Mouse (Mus musculus): ENCODE results near the gene Gm10644. TPM values are rescaled to one million over a fixed set of nuclear protein-coding genes. Genes with fewer than 3 reads are reported as not detected.

Gene Gm10644
- 0.40 and 1.7 TPM in 2 replicates for total RNA-seq (2014; rRNA removed)
- 0.43 and 0.56 TPM in 2 replicates for polyA plus RNA-seq (2015; fragmentation: Nextera tagmentation; extraction: Ambion mirVana)

GRCm38 (mm10) chr8:83955106-83955957 is at the start of gene Gm10644, which contains the start of gene Asf1b:
TSS of gene Gm10644 (minus strand) at chr8:83955205.
TSS of gene Asf1b (plus strand) at chr8:83955507.
- ATAC-seq (peak; percentile 99), DNase-seq (ENCODE audit: low spot score) (peak; percentile 100)
- peak; percentile 91 for TF ChIP-seq CTCF (IDR thresholded peaks at IDR 0.05; ENCODE audit: low read depth)
- under 1% methylated on average over 70 of the region's 75 CpGs for WGBS
- H3K4me1 ChIP-seq (ENCODE audit: insufficient read depth, low read length) = no peaks in the 10 kb centered on the region
- H3K4me2 ChIP-seq (ENCODE audit: low read depth, low read length) = peak within 1 kb of the TSS; percentile 96
- peak within 1 kb of the TSS; percentile 78 for H3K27ac ChIP-seq
- peak within 1 kb of the TSS; percentile 50 for H3K9ac ChIP-seq (replicated peaks; ENCODE audit: low read length)
- H3K4me3 ChIP-seq (ENCODE audit: low read length) = peak within 1 kb of the TSS; percentile 56
- no peaks in the 10 kb centered on the region for H3K27me3 ChIP-seq (ENCODE audit: insufficient read depth, low read length)
- no peaks in the 10 kb centered on the region for H3K36me3 ChIP-seq (ENCODE audit: insufficient read depth, low read length)
- no peaks in the 10 kb centered on the region for H3K9me3 ChIP-seq (ENCODE audit: low read length)

GRCm38 (mm10) chr8:84004533-84005201 is 49.7 kb upstream of the Gm10644 start:
- Histone ChIP-seq H3K4me1 (ENCODE audit: insufficient read depth, low read length) (0 out of 2 replicates have a peak, but pooled peaks cover 3% of the 10 kb centered on the region), H3K36me3 (ENCODE audit: insufficient read depth, low read length) (peaks cover 4% of the 10 kb centered on the region; the same call in 1 of the 2 replicates), H3K27ac (peak overlapping the region; percentile 78), H3K4me3 (ENCODE audit: low read length) (peak overlapping the region; percentile 54), H3K27me3 (ENCODE audit: insufficient read depth, low read length) (no peaks in the 10 kb centered on the region), H3K9me3 (ENCODE audit: low read length) (no peaks in the 10 kb centered on the region), H3K4me2 (ENCODE audit: low read depth, low read length) (peak overlapping the region; percentile 93), H3K9ac (replicated peaks; ENCODE audit: low read length) (peak overlapping the region; percentile 61)
- TF ChIP-seq CTCF (IDR thresholded peaks at IDR 0.05; ENCODE audit: low read depth) = no peak
- DNase-seq (ENCODE audit: low spot score) (peak; percentile 96), ATAC-seq (peak; percentile 89)
- WGBS = 1% methylated on average over 30 of the region's 30 CpGs

GRCm38 (mm10) chr8:84003612-84004246 is 48.7 kb upstream of the Gm10644 start:
- 77% methylated on average over 6 of the region's 6 CpGs for WGBS

GRCm38 (mm10) chr8:84002957-84003611 is 48.1 kb upstream of the Gm10644 start:
- no peaks in the 10 kb centered on the region for H3K27me3 ChIP-seq (ENCODE audit: insufficient read depth, low read length)
- WGBS = 53% methylated on average over 12 of the region's 12 CpGs
- ATAC-seq = no peak
- H3K9me3 ChIP-seq (ENCODE audit: low read length) = no peaks in the 10 kb centered on the region
- no peak overlapping the region for H3K27ac ChIP-seq
- no peak overlapping the region for H3K4me2 ChIP-seq (ENCODE audit: low read depth, low read length)
- no peak overlapping the region for H3K9ac ChIP-seq (replicated peaks; ENCODE audit: low read length)
- DNase-seq (ENCODE audit: low spot score) = no peak
- peaks cover 4% of the 10 kb centered on the region; the same call in 1 of the 2 replicates for H3K36me3 ChIP-seq (ENCODE audit: insufficient read depth, low read length)
- H3K4me3 ChIP-seq (ENCODE audit: low read length) = no peak overlapping the region
- TF ChIP-seq CTCF (IDR thresholded peaks at IDR 0.05; ENCODE audit: low read depth) = no peak
- H3K4me1 ChIP-seq (ENCODE audit: insufficient read depth, low read length) = 0 out of 2 replicates have a peak, but pooled peaks cover 7% of the 10 kb centered on the region

More at GRCm38 (mm10) chr8:84003612-84004246, 48.7 kb upstream of the Gm10644 start:
- ATAC-seq (no peak), DNase-seq (ENCODE audit: low spot score) (no peak)
- Histone ChIP-seq H3K4me3 (ENCODE audit: low read length) (peak overlapping the region; percentile 54), H3K4me2 (ENCODE audit: low read depth, low read length) (peak overlapping the region; percentile 93), H3K27me3 (ENCODE audit: insufficient read depth, low read length) (no peaks in the 10 kb centered on the region), H3K36me3 (ENCODE audit: insufficient read depth, low read length) (peaks cover 4% of the 10 kb centered on the region; the same call in 1 of the 2 replicates), H3K4me1 (ENCODE audit: insufficient read depth, low read length) (0 out of 2 replicates have a peak, but pooled peaks cover 7% of the 10 kb centered on the region), H3K9me3 (ENCODE audit: low read length) (no peaks in the 10 kb centered on the region), H3K9ac (replicated peaks; ENCODE audit: low read length) (peak overlapping the region; percentile 61; the same call in 1 of the 2 replicates), H3K27ac (no peak overlapping the region)
- TF ChIP-seq CTCF (IDR thresholded peaks at IDR 0.05; ENCODE audit: low read depth) = no peak

- no peak for TF ChIP-seq CTCF (IDR thresholded peaks at IDR 0.05; ENCODE audit: low read depth)
- Histone ChIP-seq H3K36me3 (ENCODE audit: insufficient read depth, low read length) (peaks cover 4% of the 10 kb centered on the region; the same call in 1 of the 2 replicates), H3K4me3 (ENCODE audit: low read length) (no peak within 1 kb of the TSS), H3K4me2 (ENCODE audit: low read depth, low read length) (no peak within 1 kb of the TSS), H3K27me3 (ENCODE audit: insufficient read depth, low read length) (no peaks in the 10 kb centered on the region), H3K27ac (no peak within 1 kb of the TSS), H3K9ac (replicated peaks; ENCODE audit: low read length) (peak within 1 kb of the TSS; percentile 17; the same call in 1 of the 2 replicates), H3K4me1 (ENCODE audit: insufficient read depth, low read length) (0 out of 2 replicates have a peak, but pooled peaks cover 7% of the 10 kb centered on the region), H3K9me3 (ENCODE audit: low read length) (no peaks in the 10 kb centered on the region)
- ATAC-seq = no peak
- DNase-seq (ENCODE audit: low spot score) = no peak
- WGBS = 31% methylated on average over 60 of the region's 61 CpGs
These were observed 46.4 kb upstream of the Gm10644 start, which contains the start of gene 1700067K01Rik for GRCm38 (mm10) chr8:84001281-84002000. TSS of gene 1700067K01Rik (plus strand) at chr8:84001502.

Measured in hindbrain, postnatal 0 days (tissue).